Mouse (Mus musculus): ENCODE measurements around the gene Arl8b. TPM values are rescaled to one million over a fixed set of nuclear protein-coding genes. Genes with fewer than 3 reads are reported as not detected.
"Not testable (repeated sequence)": the region's sequence is repeated elsewhere in the genome, so short reads cannot be mapped to it uniquely, and the experiment has no call there.

Arl8b gene
- polyA plus RNA-seq, 1 experiment from 2014 or later = 38.0 TPM

- H3K4me1 ChIP-seq (replicated peaks); H3K4me2 ChIP-seq; H3K9ac ChIP-seq; H3K4me3 ChIP-seq (replicated peaks); DNase-seq; H3K27ac ChIP-seq; ATAC-seq (ENCODE audit: low read depth); H3K27me3 ChIP-seq; H3K9me3 ChIP-seq (replicated peaks); H3K36me3 ChIP-seq: not testable (repeated sequence)
- WGBS (ENCODE audit: insufficient replicate concordance) = 40% methylated on average over 2 of the region's 2 CpGs
Measured at GRCm38 (mm10) chr6:108869031-108869430, 86.1 kb downstream of the Arl8b start.

- no peaks in the 10 kb centered on the region for H3K36me3 ChIP-seq
- no peak for ATAC-seq (ENCODE audit: low read depth)
Measured at GRCm38 (mm10) chr6:108870421-108870820, 87.5 kb downstream of the Arl8b start.

GRCm38 (mm10) chr6:108871251-108871650 lies 88.4 kb downstream of the Arl8b start:
- ATAC-seq (ENCODE audit: low read depth) (no peak), DNase-seq (no peak)
- no peak overlapping the region for H3K9ac ChIP-seq
- H3K4me2 ChIP-seq = no peak overlapping the region
- H3K4me3 ChIP-seq (replicated peaks) = no peak overlapping the region
- H3K36me3 ChIP-seq = no peaks in the 10 kb centered on the region
- no peaks in the 10 kb centered on the region for H3K27me3 ChIP-seq
- 74% methylated on average over 4 of the region's 4 CpGs for WGBS (ENCODE audit: insufficient replicate concordance)
- no peaks in the 10 kb centered on the region for H3K4me1 ChIP-seq (replicated peaks)
- no peak overlapping the region for H3K27ac ChIP-seq
- no peaks in the 10 kb centered on the region for H3K9me3 ChIP-seq (replicated peaks)

More at GRCm38 (mm10) chr6:108870421-108870820, 87.5 kb downstream of the Arl8b start:
- DNase-seq = no peak
- H3K9me3 ChIP-seq (replicated peaks) = no peaks in the 10 kb centered on the region
- H3K4me2 ChIP-seq = no peak overlapping the region
- no peak overlapping the region for H3K9ac ChIP-seq
- WGBS (ENCODE audit: insufficient replicate concordance) = 66% methylated on average over 2 of the region's 2 CpGs
- no peak overlapping the region for H3K27ac ChIP-seq
- H3K4me3 ChIP-seq (replicated peaks) = no peak overlapping the region
- no peaks in the 10 kb centered on the region for H3K27me3 ChIP-seq
- H3K4me1 ChIP-seq (replicated peaks) = no peaks in the 10 kb centered on the region

Other genes with a start within 250 kb of the Arl8b start
- gene Bhlhe40, start 122.5 kb upstream of the Arl8b start, polyA plus RNA-seq (2015; fragmentation: Nextera tagmentation; extraction: Ambion mirVana) = 3.3 and 5.1 TPM in 2 replicates
- gene Edem1, start 45.5 kb downstream of the Arl8b start, polyA plus RNA-seq (2015; fragmentation: Nextera tagmentation; extraction: Ambion mirVana) = 13.5 and 20.8 TPM in 2 replicates

Measured in liver, embryonic 13.5 days (tissue).